Mouse (Mus musculus): Measurements from ENCODE around the gene Slc39a11.

- TF ChIP-seq CTCF (IDR thresholded peaks at IDR 0.05; ENCODE audit: low read depth, low read length) (no peak), POLR2AphosphoS5 (IDR thresholded peaks at IDR 0.05; ENCODE audit: insufficient replicate concordance, low read depth, low read length) (no peak)
Measured at GRCm38 (mm10) chr11:113622028-113622427, 27.9 kb downstream of the Slc39a11 start.
